ENCODE assay signal across 8 mouse cellular contexts in genomic region chr4:148140098-148141011, GRCm38 (mm10). TPM values are rescaled to one million over a fixed set of nuclear protein-coding genes. Genes with fewer than 3 reads are reported as not detected.
DNase-seq lines count a peak whose midpoint lies in the region; ATAC-seq and TF ChIP-seq lines count a peak whose summit lies in the region.

No protein-coding gene starts in this region.

- no peak for TF ChIP-seq RAD21 in MEL (IDR thresholded peaks at IDR 0.05; ENCODE audit: low read depth, low read length)

- peaks cover 0 to 5% of the 10 kb centered on the region in 2 experiments; a peak in 1 of 4 replicates for H3K36me3 ChIP-seq in MEL (ENCODE audit: control insufficient read depth in 1 of 2, insufficient read depth in 2 of 2, low read length in 2 of 2)
- no peaks in the 10 kb centered on the region for H3K36me3 ChIP-seq in lung, embryonic 16.5 days (ENCODE audit: control insufficient read depth, insufficient read depth, low read length)

- H3K9ac ChIP-seq in MEL (ENCODE audit: control insufficient read depth, low read depth, low read length, poor library complexity, severe bottlenecking) = peak overlapping the region; percentile 85
- peak overlapping the region; percentile 76 for H3K9ac ChIP-seq in lung, embryonic 16.5 days (ENCODE audit: low read length)

- peak; percentile 97 for DNase-seq in MEL (ENCODE audit: low read depth, low spot score)
- peak; percentile 90 to 97 for DNase-seq in cerebellum, adult 2 months
- DNase-seq in forelimb bud, embryonic 11.5 days (ENCODE audit: low read depth, low spot score) = peak; percentile 91
- DNase-seq in layer of hippocampus, adult 9-10 months (ENCODE audit: low spot score) = peak; percentile 95
- DNase-seq in ovary, postnatal 10 days (ENCODE audit: low spot score) = peak; percentile 94
- DNase-seq in thymus, postnatal 10 days (ENCODE audit: low spot score in 2 of 2) = peak; percentile 89

- H3K27me3 ChIP-seq in MEL (ENCODE audit: control insufficient read depth in 1 of 2, insufficient read depth in 2 of 2, low read length in 2 of 2) = no peaks in the 10 kb centered on the region; a peak in 1 of 4 replicates
- H3K27me3 ChIP-seq in cerebellum, adult 2 months (ENCODE audit: control insufficient read depth, insufficient read depth, low read length) = no peaks in the 10 kb centered on the region
- no peaks in the 10 kb centered on the region for H3K27me3 ChIP-seq in lung, embryonic 16.5 days (ENCODE audit: control insufficient read depth, insufficient read depth, low read depth, low read length)

- peak overlapping the region; percentile 86 to 89 for H3K4me3 ChIP-seq in MEL (ENCODE audit: control insufficient read depth in 1 of 2, insufficient read depth in 1 of 2, low read depth in 2 of 2, low read length in 2 of 2)
- peak overlapping the region; percentile 79 for H3K4me3 ChIP-seq in cerebellum, adult 2 months (replicated peaks; ENCODE audit: insufficient read depth, low read depth, low read length)
- peak overlapping the region; percentile 64 for H3K4me3 ChIP-seq in lung, embryonic 16.5 days (ENCODE audit: low read length)

- ATAC-seq in hematopoietic stem cell, adult 5-6 weeks (replicated peaks in 1 of 2; ENCODE audit: insufficient read depth in 1 of 2, low FRiP score in 2 of 2, low TSS enrichment in 1 of 2, low read depth in 1 of 2, poor library complexity in 2 of 2, severe bottlenecking in 2 of 2) = peak; percentile 94 to 96
- peak; percentile 95 for ATAC-seq in lung, embryonic 16.5 days (ENCODE audit: low read depth)

- no peaks in the 10 kb centered on the region for H3K9me3 ChIP-seq in MEL (replicated peaks; ENCODE audit: insufficient read depth, low read length)
- H3K9me3 ChIP-seq in lung, embryonic 16.5 days (ENCODE audit: control insufficient read depth, low read length) = no peaks in the 10 kb centered on the region

- peak; percentile 76; a peak in 2 of 4 replicates for TF ChIP-seq POLR2A in MEL (IDR thresholded peaks at IDR 0.05; ENCODE audit: control insufficient read depth in 1 of 2, insufficient read depth in 1 of 2, low read depth in 1 of 2, low read length in 2 of 2, poor library complexity in 1 of 2)
- TF ChIP-seq POLR2A in cerebellum, adult 2 months (IDR thresholded peaks at IDR 0.05; ENCODE audit: borderline replicate concordance, insufficient read depth, low read length) = peak; percentile 60

- peak overlapping the region; percentile 84 for H3K27ac ChIP-seq in MEL (ENCODE audit: control insufficient read depth, low read depth, low read length)
- peak overlapping the region; percentile 72 for H3K27ac ChIP-seq in cerebellum, adult 2 months (ENCODE audit: insufficient read depth, low read length)
- peak overlapping the region; percentile 78 for H3K27ac ChIP-seq in lung, embryonic 16.5 days (ENCODE audit: low read length)

- 0 out of 4 replicates have a peak, but pooled peaks of 1 of the 2 experiments have one; percentile 6 for TF ChIP-seq EP300 in MEL (IDR thresholded peaks at IDR 0.05; ENCODE audit: low read depth in 1 of 2, low read length in 2 of 2)

- WGBS in cerebellum, adult 2 months = under 1% methylated on average over 65 of the region's 65 CpGs
- under 1% methylated on average over 65 of the region's 65 CpGs for WGBS in lung, embryonic 16.5 days

- no peaks in the 10 kb centered on the region; the same call in 1 of the 2 replicates for H3K79me2 ChIP-seq in MEL (ENCODE audit: control insufficient read depth, insufficient read depth, low read length, poor library complexity)

- TF ChIP-seq CTCF in MEL (IDR thresholded peaks at IDR 0.05 in 2 of 3, conservative IDR thresholded peaks at IDR 0.05 in 1 of 3; ENCODE audit: control insufficient read depth in 1 of 3, insufficient read depth in 1 of 3, low read depth in 2 of 3, low read length in 3 of 3, poor library complexity in 1 of 3, severe bottlenecking in 1 of 3) = peak; percentile 15 to 66 (median 59); a peak in 4 of 6 replicates
- peak; percentile 63; the same call in 1 of the 2 replicates for TF ChIP-seq CTCF in cerebellum, adult 2 months (IDR thresholded peaks at IDR 0.05; ENCODE audit: borderline replicate concordance, insufficient read depth, low read depth, low read length)

- peaks cover 3 to 8% of the 10 kb centered on the region in 2 experiments; a peak in 3 of 4 replicates for H3K4me1 ChIP-seq in MEL (ENCODE audit: control insufficient read depth in 1 of 2, insufficient read depth in 2 of 2, low read length in 2 of 2)
- no peaks in the 10 kb centered on the region for H3K4me1 ChIP-seq in cerebellum, adult 2 months (ENCODE audit: control insufficient read depth, insufficient read depth, low read length)
- no peaks in the 10 kb centered on the region for H3K4me1 ChIP-seq in lung, embryonic 16.5 days (replicated peaks; ENCODE audit: control insufficient read depth, insufficient read depth, low read length)

- peak overlapping the region; percentile 90 for H3K4me2 ChIP-seq in lung, embryonic 16.5 days (ENCODE audit: low read depth, low read length)

TF ChIP-seq in MEL, 35 proteins besides CTCF, POLR2A, EP300 and RAD21 (continues in another document):
- peak; percentile 52 for TF ChIP-seq MXI1 (IDR thresholded peaks at IDR 0.05; ENCODE audit: low read depth, low read length)
- TF ChIP-seq ELF1 (IDR thresholded peaks at IDR 0.05; ENCODE audit: low read depth, low read length) = no peak
- TF ChIP-seq ZKSCAN1 (IDR thresholded peaks at IDR 0.05; ENCODE audit: low read depth, low read length) = no peak
- no peak for TF ChIP-seq ZC3H11A (IDR thresholded peaks at IDR 0.05; ENCODE audit: low read depth, low read length)
- TF ChIP-seq POLR2AphosphoS2 (IDR thresholded peaks at IDR 0.05; ENCODE audit: low read length) = no peak
- TF ChIP-seq JUND (IDR thresholded peaks at IDR 0.05; ENCODE audit: low read depth, low read length) = no peak
- no peak for TF ChIP-seq UBTF (IDR thresholded peaks at IDR 0.05; ENCODE audit: borderline replicate concordance, insufficient read depth, low read depth, low read length)
- TF ChIP-seq SMC3 (IDR thresholded peaks at IDR 0.05; ENCODE audit: low read depth, low read length) = peak; percentile 34
- peak; percentile 58 for TF ChIP-seq MAX (IDR thresholded peaks at IDR 0.05; ENCODE audit: low read length)
- 0 out of 2 replicates have a peak, but pooled peaks have one; percentile 14 for TF ChIP-seq MYC (IDR thresholded peaks at IDR 0.05; ENCODE audit: low read depth, low read length)
- TF ChIP-seq TCF12 (IDR thresholded peaks at IDR 0.05; ENCODE audit: low read depth, low read length) = no peak
- TF ChIP-seq ZMIZ1 (IDR thresholded peaks at IDR 0.05; ENCODE audit: low read depth, low read length) = 0 out of 2 replicates have a peak, but pooled peaks have one; percentile 36
- TF ChIP-seq MYB (IDR thresholded peaks at IDR 0.05; ENCODE audit: low read depth, low read length) = no peak
- TF ChIP-seq GATA1 (IDR thresholded peaks at IDR 0.05; ENCODE audit: low read depth, low read length) = no peak
- no peak for TF ChIP-seq ZNF384 (IDR thresholded peaks at IDR 0.05; ENCODE audit: low read depth, low read length)
- no peak for TF ChIP-seq TBP (IDR thresholded peaks at IDR 0.05; ENCODE audit: low read depth, low read length)
- TF ChIP-seq E2F4 (IDR thresholded peaks at IDR 0.05; ENCODE audit: borderline replicate concordance, low read depth, low read length) = no peak
- TF ChIP-seq CHD1 (IDR thresholded peaks at IDR 0.05; ENCODE audit: low read depth, low read length) = no peak
- no peak for TF ChIP-seq MEF2A (IDR thresholded peaks at IDR 0.05; ENCODE audit: extremely low read depth, insufficient replicate concordance, low read depth, low read length, poor library complexity, severe bottlenecking)
- TF ChIP-seq NRF1 (IDR thresholded peaks at IDR 0.05; ENCODE audit: insufficient read depth, low read depth, low read length, poor library complexity, severe bottlenecking) = no peak

RNA-seq across cellular contexts. Expression of gene Draxin, which starts 9.9 kb away (rescaled TPM):
- 0.03 and 0.08 TPM in 2 replicates for total RNA-seq in MEL (2012; rRNA removed)
- polyA plus RNA-seq in MEL (2012; ENCODE audit: insufficient read depth in 1 of 2, insufficient read length in 2 of 2, low read depth in 1 of 2, low replicate concordance in 2 of 2, missing spikeins in 1 of 2) = under 1 TPM in 1 of 2 experiments, not detected in 1; 0.17 TPM
- 0.30 and 0.33 TPM in 2 replicates for polyA plus RNA-seq in cerebellum, adult 2 months (2012; rRNA removed)
- total RNA-seq in hematopoietic stem cell, adult 5-6 weeks (2017) = not detected in 2 replicates
- 0.08 and 0.10 TPM in 2 replicates for polyA plus RNA-seq in lung, embryonic 16.5 days (2015; fragmentation: Nextera tagmentation; extraction: Ambion mirVana)

RNA-seq across cellular contexts. Expression of gene Mad2l2, which starts 10.2 kb away (rescaled TPM):
- 28.4 and 28.6 TPM in 2 replicates for total RNA-seq in MEL (2012; rRNA removed)
- 10 to 100 TPM in 1 of 2 experiments, not detected in 1; 44.8 TPM for polyA plus RNA-seq in MEL (2012; ENCODE audit: insufficient read depth in 1 of 2, insufficient read length in 2 of 2, low read depth in 1 of 2, low replicate concordance in 2 of 2, missing spikeins in 1 of 2)
- polyA plus RNA-seq in cerebellum, adult 2 months (2012; rRNA removed) = 31.8 and 36.0 TPM in 2 replicates
- total RNA-seq in hematopoietic stem cell, adult 5-6 weeks (2017) = 4.1 and 10.3 TPM in 2 replicates
- polyA plus RNA-seq in lung, embryonic 16.5 days (2015; fragmentation: Nextera tagmentation; extraction: Ambion mirVana) = 47.6 and 50.2 TPM in 2 replicates

RNA-seq across cellular contexts. Expression of gene Fbxo6, which starts 11.6 kb away (rescaled TPM):
- total RNA-seq in MEL (2012; rRNA removed) = 35.1 and 37.3 TPM in 2 replicates
- 10 to 100 TPM in 1 of 2 experiments, not detected in 1; 62.6 TPM for polyA plus RNA-seq in MEL (2012; ENCODE audit: insufficient read depth in 1 of 2, insufficient read length in 2 of 2, low read depth in 1 of 2, low replicate concordance in 2 of 2, missing spikeins in 1 of 2)
- 34.0 and 38.7 TPM in 2 replicates for polyA plus RNA-seq in cerebellum, adult 2 months (2012; rRNA removed)
- 6.2 and 13.1 TPM in 2 replicates for total RNA-seq in hematopoietic stem cell, adult 5-6 weeks (2017)
- polyA plus RNA-seq in lung, embryonic 16.5 days (2015; fragmentation: Nextera tagmentation; extraction: Ambion mirVana) = 13.7 and 17.3 TPM in 2 replicates

RNA-seq across cellular contexts. Expression of gene Fbxo44, which starts 19.9 kb away (rescaled TPM):
- 2.3 and 3.2 TPM in 2 replicates for total RNA-seq in MEL (2012; rRNA removed)
- polyA plus RNA-seq in MEL (2012; ENCODE audit: insufficient read depth in 1 of 2, insufficient read length in 2 of 2, low read depth in 1 of 2, low replicate concordance in 2 of 2, missing spikeins in 1 of 2) = 1 to 10 TPM in 1 of 2 experiments, not detected in 1; 6.2 TPM
- polyA plus RNA-seq in cerebellum, adult 2 months (2012; rRNA removed) = 226 and 240 TPM in 2 replicates
- total RNA-seq in hematopoietic stem cell, adult 5-6 weeks (2017) = 3.9 and 4.1 TPM in 2 replicates
- 11.9 and 12.1 TPM in 2 replicates for polyA plus RNA-seq in lung, embryonic 16.5 days (2015; fragmentation: Nextera tagmentation; extraction: Ambion mirVana)

RNA-seq across cellular contexts. Expression of gene Fbxo2, which starts 20.1 kb away (rescaled TPM):
- 0.35 and 0.46 TPM in 2 replicates for total RNA-seq in MEL (2012; rRNA removed)
- polyA plus RNA-seq in MEL (2012; ENCODE audit: insufficient read depth in 1 of 2, insufficient read length in 2 of 2, low read depth in 1 of 2, low replicate concordance in 2 of 2, missing spikeins in 1 of 2) = 1 to 10 TPM in 1 of 2 experiments, not detected in 1; 2.7 TPM
- polyA plus RNA-seq in cerebellum, adult 2 months (2012; rRNA removed) = 138 and 172 TPM in 2 replicates
- not detected in 2 replicates for total RNA-seq in hematopoietic stem cell, adult 5-6 weeks (2017)
- polyA plus RNA-seq in lung, embryonic 16.5 days (2015; fragmentation: Nextera tagmentation; extraction: Ambion mirVana) = 0.50 and 1.4 TPM in 2 replicates

Comparison
In these comparisons a context has a peak if more than half of its experiments do, and no peak if none do; other contexts are left out.
1. Peak in every context shown above with its lines: DNase-seq, ATAC-seq, H3K4me3 ChIP-seq and H3K27ac ChIP-seq.